Mouse (Mus musculus) bone marrow, adult 2 months (tissue): ENCODE results near the gene Donson. TPM values are rescaled to one million over a fixed set of nuclear protein-coding genes. Genes with fewer than 3 reads are reported as not detected.

ENCODE experiments used
- H3K27ac ChIP-seq: fragments of 200-500 bp; 2 replicates; pipeline ENCODE4 v1.5.1; 2012; ENCODE audit warnings: low read depth, mild to moderate bottlenecking, control low read depth, inconsistent platforms, low read length; ENCODE audit not compliant: control insufficient read depth, poor library complexity, insufficient read depth
- H3K4me1 ChIP-seq: fragments of 200-500 bp; 2 replicates; pipeline ENCODE4 v1.6.1; 2011; ENCODE audit warnings: low read length; ENCODE audit not compliant: control insufficient read depth, insufficient read depth
- H3K4me3 ChIP-seq: fragments of 200-500 bp; replicated peaks from 2 replicates; pipeline ENCODE3; 2011; ENCODE audit warnings: mild to moderate bottlenecking, low read depth, low read length, control low read depth; ENCODE audit not compliant: control insufficient read depth
- CTCF ChIP-seq: fragments of 200-500 bp; IDR thresholded peaks from 2 replicates; pipeline ENCODE4 v1.5.1; 2011; ENCODE audit warnings: low read length, control low read depth; ENCODE audit not compliant: control insufficient read depth, insufficient read depth
- POLR2A ChIP-seq: fragments of 200-500 bp; IDR thresholded peaks from 2 replicates; pipeline ENCODE4 v1.6.1; 2011; ENCODE audit warnings: low read depth, mild to moderate bottlenecking, control low read depth, low read length, borderline replicate concordance; ENCODE audit not compliant: control insufficient read depth
- WGBS: fragments of 180-500 bp; shearing (Covaris S2); methylation state at CpG from one replicate; pipeline ENCODE4 v1.1.7; 2018; 5-methylcytosine and 5-hydroxymethylcytosine counted together
- polyA plus RNA-seq: library from polyadenylated mRNA; stranded (reverse); fragments of >200 nt; gene quantifications from 2 replicates; pipeline ENCODE4 v1.2.4, GENCODE M21; 2011; ENCODE audit warnings: low replicate concordance; ENCODE audit not compliant: missing spikeins, insufficient read depth, insufficient read length

Gene Donson
- polyA plus RNA-seq, 1 experiment: 15.2 TPM

DNA sequence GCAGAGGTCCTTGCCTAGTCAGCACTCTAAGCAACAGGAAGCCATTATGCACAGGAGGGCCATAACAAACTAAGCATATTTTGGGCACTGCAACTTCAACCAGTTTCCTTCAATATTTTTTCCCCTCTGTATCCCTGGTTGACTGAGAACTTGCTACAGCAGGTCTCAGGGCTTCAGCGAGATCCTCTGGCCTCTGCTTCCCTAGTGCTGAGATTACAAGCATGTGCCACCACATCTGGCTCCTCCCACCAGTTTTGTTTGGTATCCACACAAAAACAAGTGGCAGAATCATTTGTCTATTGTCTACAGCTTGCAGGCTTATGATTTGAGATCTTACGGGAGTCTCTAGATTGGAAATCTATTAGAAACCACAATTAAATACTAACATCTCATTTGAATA, 43.7 kb downstream of the Donson start:
- WGBS: 58% methylated on average over 2 of the region's 2 CpGs

GRCm38 (mm10) chr16:91640171-91640570, 48.4 kb downstream of the Donson start:
- H3K4me1 ChIP-seq: peaks cover 3% of the 10 kb centered on the region; the same call in 1 of the 2 replicates
- peak overlapping the region; percentile 12; the same call in 1 of the 2 replicates for H3K27ac ChIP-seq
- TF ChIP-seq CTCF: no peak
- no peak for TF ChIP-seq POLR2A
- WGBS: 67% methylated on average over 8 of the region's 8 CpGs
- no peak overlapping the region for H3K4me3 ChIP-seq

More for the DNA sequence above, 43.7 kb downstream of the Donson start:
- TF ChIP-seq CTCF: no peak
- TF ChIP-seq POLR2A: no peak
- peaks cover 1% of the 10 kb centered on the region; the same call in 1 of the 2 replicates for H3K4me1 ChIP-seq
- no peak overlapping the region for H3K27ac ChIP-seq
- no peak overlapping the region for H3K4me3 ChIP-seq

- WGBS: 91% methylated on average over 2 of the region's 2 CpGs
- TF ChIP-seq POLR2A: no peak
- H3K4me3 ChIP-seq: no peak overlapping the region
Measured at GRCm38 (mm10) chr16:91639636-91640035, 48.9 kb downstream of the Donson start.

GRCm38 (mm10) chr16:91639161-91639560, 49.4 kb downstream of the Donson start:
- TF ChIP-seq CTCF (no peak), POLR2A (no peak)

More at GRCm38 (mm10) chr16:91639636-91640035, 48.9 kb downstream of the Donson start:
- Histone ChIP-seq H3K4me1 (peaks cover 3% of the 10 kb centered on the region; the same call in 1 of the 2 replicates), H3K27ac (peak overlapping the region; percentile 12; the same call in 1 of the 2 replicates)

DNA sequence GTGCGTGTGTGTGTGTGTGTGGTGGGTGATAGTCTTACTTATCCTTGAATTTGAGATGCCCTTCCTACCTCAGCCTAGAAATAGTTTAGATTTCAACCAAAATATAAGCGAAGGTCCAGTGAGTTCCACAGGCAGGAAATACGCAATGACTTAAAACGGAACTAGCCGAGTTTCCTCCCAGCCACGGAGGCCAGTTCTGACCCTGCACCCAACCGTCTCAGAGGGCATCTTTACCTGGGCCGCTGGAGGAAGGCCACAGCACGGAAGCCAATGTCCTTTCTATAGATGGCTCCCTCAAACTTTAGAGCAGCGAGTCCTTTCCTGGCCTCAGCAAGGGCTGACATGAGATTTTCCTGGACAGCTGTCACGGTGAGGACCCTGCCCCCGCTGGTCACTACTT, 54.9 kb downstream of the Donson start:
- TF ChIP-seq POLR2A (no peak), CTCF (no peak)
- no peak overlapping the region for H3K4me3 ChIP-seq
- WGBS: 53% methylated on average over 12 of the region's 12 CpGs
- H3K4me1 ChIP-seq: peaks cover 7% of the 10 kb centered on the region
- H3K27ac ChIP-seq: peak overlapping the region; percentile 64

More at GRCm38 (mm10) chr16:91639161-91639560, 49.4 kb downstream of the Donson start:
- Histone ChIP-seq H3K4me3 (no peak overlapping the region), H3K4me1 (peaks cover 3% of the 10 kb centered on the region; the same call in 1 of the 2 replicates), H3K27ac (no peak overlapping the region)
- WGBS: 96% methylated on average over 5 of the region's 5 CpGs

DNA sequence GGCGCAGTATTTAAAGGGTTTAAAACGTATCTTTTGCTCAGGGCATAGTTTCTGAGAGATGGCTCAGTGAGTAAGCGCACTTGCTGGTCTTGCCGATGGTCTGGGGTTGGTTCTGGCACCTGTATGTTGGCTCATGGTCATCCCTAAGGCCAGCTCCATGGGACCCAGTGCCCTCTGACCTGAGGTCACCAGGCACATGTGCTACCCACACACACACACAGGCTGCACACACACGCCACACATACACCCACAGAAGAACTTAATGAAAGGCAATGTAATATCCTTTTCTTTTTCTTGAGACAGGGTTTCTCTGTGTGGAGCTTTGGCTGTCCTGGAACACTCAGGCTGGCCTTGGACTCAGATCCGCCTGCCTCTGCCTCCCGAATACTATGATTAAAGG, 55.6 kb downstream of the Donson start:
- H3K4me3 ChIP-seq: no peak overlapping the region
- 87% methylated on average over 7 of the region's 7 CpGs for WGBS
- peaks cover 13% of the 10 kb centered on the region for H3K4me1 ChIP-seq
- no peak for TF ChIP-seq CTCF
- TF ChIP-seq POLR2A: 0 out of 2 replicates have a peak, but pooled peaks have one; percentile 21
- H3K27ac ChIP-seq: no peak overlapping the region

DNA sequence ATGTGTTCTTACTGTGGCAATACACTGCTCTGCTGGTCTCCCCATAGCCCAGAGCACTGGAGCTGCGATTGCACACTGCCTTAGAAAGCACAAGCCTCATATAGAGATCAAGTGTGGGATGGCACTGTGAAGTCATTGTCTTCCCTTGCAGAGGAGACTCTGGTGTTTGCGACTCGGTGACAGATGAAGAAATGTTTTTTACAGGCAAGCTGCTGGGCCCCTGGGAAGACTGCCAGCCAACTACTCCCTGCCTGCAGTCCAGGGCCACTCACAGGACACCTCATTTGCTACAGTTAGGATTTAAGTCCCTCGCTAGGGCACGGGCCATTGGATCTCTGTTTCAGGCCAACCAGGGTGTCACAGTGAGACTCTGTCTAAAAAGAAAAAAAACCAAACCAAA, 56.1 kb downstream of the Donson start:
- no peak for TF ChIP-seq CTCF
- no peak for TF ChIP-seq POLR2A
- Histone ChIP-seq H3K4me3 (no peak overlapping the region), H3K4me1 (peaks cover 13% of the 10 kb centered on the region), H3K27ac (no peak overlapping the region)
- WGBS: 69% methylated on average over 5 of the region's 5 CpGs

- no peak for TF ChIP-seq CTCF
- TF ChIP-seq POLR2A: no peak
- H3K27ac ChIP-seq: no peak overlapping the region
- no peak overlapping the region for H3K4me3 ChIP-seq
- peaks cover 13% of the 10 kb centered on the region for H3K4me1 ChIP-seq
- 88% methylated on average over 1 of the region's 1 CpGs for WGBS
Measured at GRCm38 (mm10) chr16:91630584-91630983, 58.0 kb downstream of the Donson start.

- H3K27ac ChIP-seq: peak overlapping the region; percentile 84
- no peak overlapping the region for H3K4me3 ChIP-seq
- WGBS: 68% methylated on average over 4 of the region's 4 CpGs
- peaks cover 13% of the 10 kb centered on the region for H3K4me1 ChIP-seq
- TF ChIP-seq CTCF (no peak), POLR2A (no peak)
Measured at GRCm38 (mm10) chr16:91629749-91630148, 58.8 kb downstream of the Donson start.
